Mouse (Mus musculus) ovary, adult 10 weeks (tissue): ENCODE data around the gene Gja4. TPM values are rescaled to one million over a fixed set of nuclear protein-coding genes. Genes with fewer than 3 reads are reported as not detected.

Experiments
- polyA plus RNA-seq: library from polyadenylated mRNA; stranded (reverse); fragments of 350-450 nt; fragmentation: Illumina TruSeq; extraction: RNeasy Lipid Tissue Mini Kit (QIAGEN cat#74804); gene quantifications from one replicate; pipeline ENCODE4 v1.2.3, GENCODE M21; 2014

The Gja4 gene
- not detected for polyA plus RNA-seq

GRCm38 (mm10) chr4:127313861-127314260 is at the start of gene Gja4:
Gene Gja4, minus strand, starts transcription at chr4:127314039.

DNA sequence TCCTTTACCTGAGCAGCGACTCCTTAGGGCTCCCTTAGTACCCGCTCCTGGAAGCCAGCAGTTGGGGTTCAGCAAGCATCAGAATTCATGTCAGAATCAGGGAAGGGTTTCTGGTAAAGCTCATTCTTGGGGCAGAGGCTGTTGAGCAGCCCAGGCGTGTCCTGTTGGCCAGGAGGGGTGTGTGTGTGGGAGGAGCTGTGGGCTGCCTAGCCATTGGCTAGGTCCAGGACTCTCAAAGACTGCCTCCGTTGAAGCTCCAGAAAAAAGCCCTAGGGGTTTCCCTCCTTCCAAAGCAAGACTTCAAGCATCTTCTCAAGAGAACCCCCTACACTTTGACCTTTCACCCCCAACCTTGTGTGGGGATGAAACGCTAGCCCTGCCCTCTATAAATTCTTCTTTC is 44.2 kb upstream of the Gja4 start, which contains the start of gene Gjb5:
Gene Gjb5 (minus strand): TSS at position 164 of the 400 bp plus-strand sequence.

DNA sequence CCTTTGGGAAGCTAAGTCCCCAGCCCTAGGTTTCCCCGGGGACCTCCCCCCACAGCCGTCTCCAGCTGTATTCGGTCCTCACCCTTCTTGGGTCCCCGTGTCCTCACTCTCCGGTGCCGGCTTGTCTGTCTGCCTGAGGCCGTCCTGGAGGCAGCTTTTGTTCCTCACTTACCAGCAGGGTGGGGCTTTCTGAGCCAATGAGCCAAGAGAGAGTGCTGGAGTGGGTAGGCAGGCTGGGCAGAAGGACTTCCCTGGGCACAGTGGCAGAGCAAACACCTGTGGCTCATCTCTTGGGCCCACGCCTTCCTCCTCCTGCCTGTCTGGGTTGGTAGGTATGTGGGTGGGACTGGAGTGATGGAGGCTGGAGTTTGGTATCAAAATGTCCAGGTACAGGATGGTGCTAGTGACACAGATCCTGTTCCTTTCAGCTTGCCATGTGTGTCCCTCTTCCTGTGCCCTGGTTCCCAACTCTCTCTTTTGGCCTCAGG is 40.2 kb upstream of the Gja4 start, which contains the start of gene Gjb4:
Gene Gjb4 (minus strand): TSS at position 131 of the 488 bp plus-strand sequence.

DNA sequence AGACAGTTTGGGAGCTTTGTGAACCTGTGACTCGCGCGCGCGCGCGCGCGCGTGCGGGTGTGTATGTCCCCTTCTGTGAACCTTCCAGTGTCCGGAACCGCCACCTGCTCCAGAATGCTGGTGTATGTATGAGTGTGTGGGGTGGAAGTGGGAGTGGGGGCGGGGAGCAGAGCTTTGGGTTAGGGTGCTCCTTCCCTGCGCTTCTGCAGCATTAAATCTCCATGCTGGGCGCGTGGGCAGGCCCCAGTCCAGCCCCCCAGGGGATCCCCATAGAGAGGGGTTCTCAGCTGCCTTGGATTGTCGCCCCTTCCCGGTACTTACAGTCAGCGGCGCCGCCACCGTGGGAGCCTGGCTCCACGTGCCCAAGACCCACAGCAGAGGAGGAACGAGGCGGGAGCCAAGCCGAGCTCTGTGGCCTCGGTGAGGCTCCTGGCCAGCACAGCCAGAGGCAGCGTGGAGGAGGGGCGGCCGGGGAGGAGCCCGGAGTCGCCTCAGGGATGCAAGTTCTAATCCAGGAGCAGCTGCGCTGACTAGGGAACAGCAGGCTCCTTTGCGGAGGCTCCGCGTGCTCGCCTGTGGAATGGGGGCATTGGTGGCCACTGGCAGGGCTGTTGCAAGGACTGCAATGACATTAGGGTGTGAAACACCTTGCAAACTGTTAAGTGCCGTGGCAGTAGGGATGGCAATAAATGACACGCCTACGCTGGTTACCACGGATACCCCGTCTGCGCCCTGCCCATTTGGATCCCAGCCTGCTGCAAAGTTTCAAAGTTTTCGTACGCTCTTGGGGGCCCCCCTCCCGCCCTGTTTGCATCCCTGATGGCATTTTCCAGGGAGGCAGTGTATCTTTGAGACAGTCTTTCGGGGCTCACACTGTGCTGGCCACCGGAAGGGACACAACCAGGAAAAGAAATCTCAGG is 16.6 kb upstream of the Gja4 start, which contains the start of gene Gjb3:
Gene Gjb3 (minus strand): TSS at position 664 of the 920 bp plus-strand sequence.

Other genes starting within 250 kb of the Gja4 start
- 31.5 TPM for gene Zmym6, start 236.7 kb downstream of the Gja4 start, polyA plus RNA-seq
- gene Tmem35b, start 190.3 kb downstream of the Gja4 start, polyA plus RNA-seq, result 23.5 TPM
- gene Dlgap3, start 144.8 kb downstream of the Gja4 start, polyA plus RNA-seq, result not detected
- 2.1 TPM for gene Smim12, start 70.3 kb downstream of the Gja4 start, polyA plus RNA-seq
- gene Gjb3, start 16.8 kb upstream of the Gja4 start, polyA plus RNA-seq, result not detected
- not detected for gene Gjb4, start 40.0 kb upstream of the Gja4 start, polyA plus RNA-seq
- gene Gjb5, start 44.1 kb upstream of the Gja4 start, polyA plus RNA-seq, result not detected